Mouse (Mus musculus): ENCODE data around the gene Col27a1.
A peak's percentile ranks its signal among the peaks of the same experiment; 100 is the strongest.

DNA sequence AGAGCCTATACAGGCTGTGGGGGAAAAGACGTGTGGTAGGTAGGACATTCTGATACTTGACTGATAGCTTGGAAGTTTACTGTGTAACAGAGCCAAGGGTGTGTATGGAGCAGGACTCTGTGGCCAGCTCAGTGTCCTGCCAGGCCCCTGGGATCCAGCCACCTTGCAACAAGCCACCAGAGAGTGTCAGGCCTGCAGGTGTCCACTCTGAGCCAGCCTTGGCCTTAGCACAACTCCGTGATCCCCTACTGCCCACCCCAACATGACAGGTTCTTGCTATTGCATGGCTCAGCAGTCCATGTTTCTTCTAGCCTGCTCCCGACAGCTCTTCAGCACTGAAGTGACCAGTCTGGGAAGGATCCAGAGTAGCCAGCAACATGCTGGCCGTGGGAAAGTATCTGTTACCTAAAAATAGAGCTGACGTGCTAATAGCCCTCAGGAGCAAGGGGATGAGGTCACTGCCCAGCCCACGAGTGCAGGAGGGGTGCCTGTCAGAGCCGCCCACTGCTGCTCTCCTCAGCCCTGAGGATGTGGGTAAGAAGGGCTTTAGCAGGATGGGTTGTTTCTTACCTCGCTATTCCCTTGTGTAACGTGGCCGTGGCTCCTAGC, 96.5 kb downstream of the Col27a1 start:
- TF ChIP-seq USF1 (IDR thresholded peaks at IDR 0.05; ENCODE audit: low read depth) (no peak), POLR2A (IDR thresholded peaks at IDR 0.05; ENCODE audit: insufficient read length, low read depth) (no peak), MYOG (IDR thresholded peaks at IDR 0.05; ENCODE audit: control insufficient read depth in 1 of 3, insufficient read depth in 1 of 3, insufficient read length in 2 of 3, low read depth in 2 of 3) (peak in 1 of 3 experiments; percentile 1)
